Mouse (Mus musculus) liver, adult 2 months (tissue): ENCODE results near the gene A230072I06Rik. TPM values are rescaled to one million over a fixed set of nuclear protein-coding genes. Genes with fewer than 3 reads are reported as not detected.

Experiments
- DNase-seq: peaks from one replicate; pipeline ENCODE4 v3.0.0-alpha.2; 2011; ENCODE audit warnings: low read depth, low spot score; ENCODE audit errors: extremely low read depth
- H3K27ac ChIP-seq: fragments of 200-500 bp; replicated peaks from 2 replicates; pipeline ENCODE4 v1.5.1; 2012; ENCODE audit warnings: low read depth, mild to moderate bottlenecking, control low read depth, inconsistent platforms, low read length; ENCODE audit not compliant: insufficient read depth
- H3K27me3 ChIP-seq: fragments of 200-500 bp; 2 replicates; pipeline ENCODE4 v1.6.1; 2012; ENCODE audit warnings: mild to moderate bottlenecking, moderate library complexity, low read length, inconsistent platforms; ENCODE audit not compliant: control insufficient read depth, insufficient read depth
- H3K36me3 ChIP-seq: fragments of 200-500 bp; 2 replicates; pipeline ENCODE4 v1.6.1; 2012; ENCODE audit warnings: low read length, inconsistent platforms; ENCODE audit not compliant: control insufficient read depth, insufficient read depth
- H3K4me1 ChIP-seq: fragments of 200-500 bp; 2 replicates; pipeline ENCODE4 v1.6.1; 2011; ENCODE audit warnings: low read length; ENCODE audit not compliant: control insufficient read depth, insufficient read depth
- H3K4me3 ChIP-seq: fragments of 200-500 bp; 2 replicates; pipeline ENCODE4 v1.5.1; 2011; ENCODE audit warnings: low read depth, mild to moderate bottlenecking, control low read depth, low read length, moderate library complexity; ENCODE audit not compliant: insufficient read depth
- H3K79me2 ChIP-seq: fragments of 200-500 bp; 2 replicates; pipeline ENCODE4 v1.6.1; 2012; ENCODE audit warnings: inconsistent platforms, mild to moderate bottlenecking, low read length, moderate library complexity; ENCODE audit not compliant: control insufficient read depth, insufficient read depth
- H3K9ac ChIP-seq: fragments of 200-500 bp; 2 replicates; pipeline ENCODE4 v1.6.1; 2012; ENCODE audit warnings: low read depth, mild to moderate bottlenecking, control low read depth, inconsistent platforms, low read length
- CTCF ChIP-seq: fragments of 200-500 bp; IDR thresholded peaks from 2 replicates; pipeline ENCODE4 v1.5.1; 2011; ENCODE audit warnings: low read depth, low read length, control low read depth
- POLR2A ChIP-seq: fragments of 200-500 bp; IDR thresholded peaks from 2 replicates; pipeline ENCODE4 v1.6.1; 2011; ENCODE audit warnings: low read length, control low read depth; ENCODE audit not compliant: insufficient read depth; ENCODE audit errors: extremely low read depth
- WGBS: fragments of 180-500 bp; shearing (Covaris S2); methylation state at CpG from one replicate; pipeline ENCODE4 v1.1.7; 2018; 5-methylcytosine and 5-hydroxymethylcytosine counted together
- polyA plus RNA-seq: library from polyadenylated mRNA; depleted of rRNA; stranded (reverse); fragments of >200 nt; gene quantifications from 2 replicates; pipeline ENCODE4 v1.2.3, GENCODE M21; 2012
- total RNA-seq: library from RNA; depleted of rRNA; stranded (reverse); fragments of >200 nt; gene quantifications from 2 replicates; pipeline ENCODE4 v1.2.3, GENCODE M21; 2014

The A230072I06Rik gene
- total and polyA plus RNA-seq, 2 experiments, result not detected

DNA sequence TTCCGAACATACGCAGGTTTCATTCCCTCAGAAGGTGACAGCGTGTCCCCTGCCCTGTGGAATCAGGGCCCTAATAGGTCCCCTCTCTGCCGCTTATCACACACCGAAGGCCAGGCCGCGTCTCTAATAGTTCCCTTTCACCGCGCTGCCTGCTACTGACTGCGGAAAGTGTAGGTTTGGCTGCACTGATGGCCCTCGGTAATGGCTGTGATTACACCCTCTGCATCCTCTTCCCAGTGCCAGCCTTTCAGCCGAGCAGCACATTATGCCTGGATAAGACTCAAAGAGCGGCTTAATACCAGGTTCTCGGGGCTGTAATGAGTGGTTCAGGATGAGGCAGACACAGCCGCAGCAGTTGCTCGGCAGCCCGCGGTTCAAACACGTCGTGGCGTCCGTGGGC is 3.5 kb downstream of the A230072I06Rik start:
- no peaks in the 10 kb centered on the region for H3K79me2 ChIP-seq
- 80% methylated on average over 22 of the region's 22 CpGs for WGBS
- no peaks in the 10 kb centered on the region for H3K4me1 ChIP-seq
- no peak overlapping the region for H3K27ac ChIP-seq
- H3K4me3 ChIP-seq, result no peak overlapping the region
- H3K9ac ChIP-seq, result no peak overlapping the region
- H3K27me3 ChIP-seq, result no peaks in the 10 kb centered on the region; the same call in 1 of the 2 replicates
- DNase-seq, result no peak
- TF ChIP-seq CTCF (no peak), POLR2A (no peak)
- no peaks in the 10 kb centered on the region for H3K36me3 ChIP-seq

DNA sequence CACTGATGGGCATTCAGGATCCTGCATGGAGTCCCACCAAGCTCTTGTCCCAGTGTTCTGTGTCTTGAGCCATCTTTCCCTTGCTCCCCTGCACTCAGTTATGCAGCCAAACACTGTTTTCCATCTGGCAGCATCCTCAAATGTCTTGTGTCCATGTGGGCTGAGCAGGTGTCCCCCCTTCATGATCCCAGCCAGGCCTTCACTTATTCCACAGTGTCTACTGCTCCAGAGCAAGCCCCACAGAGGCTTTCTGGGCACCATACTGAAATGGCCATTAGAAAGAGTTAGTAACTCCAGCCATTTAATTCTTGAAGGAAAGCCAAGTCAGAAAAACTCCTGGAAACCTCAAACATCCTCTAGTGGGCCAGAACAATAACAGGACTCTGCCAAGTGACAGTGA is 11.9 kb downstream of the A230072I06Rik start:
- no peaks in the 10 kb centered on the region for H3K36me3 ChIP-seq
- no peak overlapping the region for H3K4me3 ChIP-seq
- H3K79me2 ChIP-seq, result no peaks in the 10 kb centered on the region
- no peak for TF ChIP-seq POLR2A
- no peak for TF ChIP-seq CTCF
- H3K27ac ChIP-seq, result no peak overlapping the region
- no peaks in the 10 kb centered on the region for H3K27me3 ChIP-seq
- DNase-seq, result no peak
- no peaks in the 10 kb centered on the region for H3K4me1 ChIP-seq
- no peak overlapping the region for H3K9ac ChIP-seq

DNA sequence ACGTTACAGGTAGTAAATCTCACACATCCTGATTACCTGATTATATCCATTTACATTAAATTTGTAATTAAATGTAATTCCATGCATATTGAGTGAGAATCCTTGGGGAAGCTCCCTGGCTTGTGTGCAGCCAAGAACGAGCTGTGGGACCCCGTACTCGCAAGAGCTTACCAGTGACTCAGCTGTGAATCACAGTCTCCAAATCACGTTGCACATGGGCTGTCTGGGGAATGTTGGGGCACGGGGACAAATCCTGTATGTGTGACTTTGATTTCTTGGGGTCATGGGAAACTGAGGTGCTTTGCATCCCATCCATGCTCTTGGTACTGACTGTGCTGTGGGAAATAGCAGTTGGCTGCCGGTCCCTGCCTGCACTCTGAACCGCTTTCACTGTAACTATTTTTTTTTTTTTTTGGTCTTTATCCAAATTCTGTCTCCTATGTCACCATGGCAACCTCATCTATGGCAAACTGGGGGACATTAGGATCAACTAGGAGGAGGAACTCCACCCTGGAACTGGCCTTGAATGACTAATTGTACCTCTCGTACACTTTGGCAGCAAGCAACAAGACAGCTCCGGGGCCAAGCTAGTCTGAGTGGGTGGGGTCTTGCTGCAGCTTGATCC is 19.8 kb downstream of the A230072I06Rik start:
- Histone ChIP-seq H3K27me3 (no peaks in the 10 kb centered on the region), H3K4me3 (no peak overlapping the region), H3K36me3 (no peaks in the 10 kb centered on the region), H3K4me1 (no peaks in the 10 kb centered on the region), H3K79me2 (no peaks in the 10 kb centered on the region), H3K9ac (no peak overlapping the region), H3K27ac (no peak overlapping the region)
- DNase-seq, result no peak
- TF ChIP-seq POLR2A, result no peak
- TF ChIP-seq CTCF, result no peak
- WGBS, result 76% methylated on average over 10 of the region's 10 CpGs

DNA sequence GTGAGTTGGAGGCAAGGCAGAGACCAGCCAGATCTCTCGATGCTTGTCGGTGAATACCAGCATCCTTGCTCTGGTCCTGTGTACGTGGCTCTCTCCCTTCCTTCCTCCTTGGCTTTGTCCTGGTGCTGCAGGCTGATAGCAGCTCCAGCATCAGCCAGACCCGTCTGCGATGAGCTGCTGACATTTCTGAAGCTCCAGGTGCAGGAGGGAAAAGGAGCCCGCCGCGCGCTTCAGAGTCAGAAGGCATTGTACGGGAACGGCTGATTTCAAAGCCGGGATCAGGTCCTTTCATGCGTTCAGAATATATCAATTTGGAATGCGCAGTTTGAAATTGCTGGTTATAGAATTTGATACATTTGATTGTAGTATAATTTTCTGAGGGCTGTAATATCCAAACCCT is 23.4 kb downstream of the A230072I06Rik start:
- no peak overlapping the region for H3K27ac ChIP-seq
- no peaks in the 10 kb centered on the region for H3K36me3 ChIP-seq
- no peaks in the 10 kb centered on the region for H3K79me2 ChIP-seq
- no peak for DNase-seq
- 83% methylated on average over 14 of the region's 14 CpGs for WGBS
- no peaks in the 10 kb centered on the region for H3K4me1 ChIP-seq
- no peaks in the 10 kb centered on the region for H3K27me3 ChIP-seq
- no peak overlapping the region for H3K4me3 ChIP-seq
- H3K9ac ChIP-seq, result no peak overlapping the region
- TF ChIP-seq CTCF, result no peak
- TF ChIP-seq POLR2A, result no peak

DNA sequence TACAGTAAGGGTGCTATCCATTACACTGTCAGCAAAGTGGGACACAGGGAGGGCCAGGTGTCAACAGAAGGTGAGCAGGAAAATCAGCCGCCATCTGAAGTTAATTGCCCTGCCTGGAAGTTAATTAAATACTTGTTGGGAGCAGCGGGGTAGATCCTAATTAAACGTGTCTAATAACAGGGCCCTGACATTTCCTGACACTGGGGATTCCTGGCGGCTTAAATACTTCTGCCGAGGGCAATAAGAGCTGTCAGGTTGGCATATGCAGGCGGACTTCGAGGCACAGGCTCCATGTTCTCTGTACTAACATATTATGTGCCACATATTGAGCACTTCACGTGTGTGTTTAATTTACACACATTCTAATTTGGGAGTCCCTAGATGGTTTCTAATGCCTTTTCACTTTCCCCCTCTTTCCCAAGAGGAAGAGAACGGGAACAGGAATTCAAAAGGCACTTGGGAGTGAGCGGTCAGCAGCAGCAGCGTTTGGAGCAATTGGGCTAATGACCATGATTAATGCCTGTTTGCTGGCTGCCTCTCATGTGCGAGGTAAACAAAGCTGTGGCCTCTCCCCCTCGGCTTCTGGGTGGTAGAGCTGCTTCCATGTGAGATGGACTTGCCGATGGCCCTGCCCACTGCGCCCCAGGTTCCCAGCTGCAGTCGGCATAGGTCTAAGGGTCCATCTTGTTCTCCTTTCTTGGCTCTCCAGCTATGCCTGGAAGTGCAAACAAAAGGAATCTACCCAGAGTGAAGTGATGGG is 34.5 kb downstream of the A230072I06Rik start:
- no peak for DNase-seq
- Histone ChIP-seq H3K27me3 (no peaks in the 10 kb centered on the region), H3K36me3 (no peaks in the 10 kb centered on the region), H3K4me1 (no peaks in the 10 kb centered on the region), H3K9ac (no peak overlapping the region), H3K4me3 (no peak overlapping the region), H3K79me2 (no peaks in the 10 kb centered on the region), H3K27ac (no peak overlapping the region)
- 61% methylated on average over 16 of the region's 16 CpGs for WGBS
- no peak for TF ChIP-seq CTCF
- TF ChIP-seq POLR2A, result no peak

DNA sequence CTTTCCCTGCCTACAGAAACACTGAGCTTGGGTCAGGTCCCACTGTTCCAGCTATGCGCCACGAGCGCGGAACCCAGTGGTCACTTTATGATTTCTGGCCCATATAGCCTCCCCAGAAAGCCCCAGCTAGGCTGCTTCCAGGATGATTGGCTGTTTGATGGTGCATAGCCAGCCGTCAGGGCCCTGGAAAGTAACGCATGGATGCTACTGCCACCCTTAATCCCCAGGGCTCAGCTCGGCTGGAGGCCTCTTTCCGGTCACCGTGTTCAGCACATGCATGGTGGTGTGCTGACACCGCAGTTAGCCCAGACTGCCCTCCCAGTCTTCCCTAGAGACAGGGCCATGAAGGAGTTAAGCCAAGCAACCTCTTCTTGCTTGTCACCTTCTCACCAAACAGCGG is 35.6 kb downstream of the A230072I06Rik start:
- H3K79me2 ChIP-seq, result no peaks in the 10 kb centered on the region
- no peak overlapping the region for H3K4me3 ChIP-seq
- H3K4me1 ChIP-seq, result no peaks in the 10 kb centered on the region
- no peak overlapping the region for H3K9ac ChIP-seq
- DNase-seq, result no peak
- TF ChIP-seq CTCF, result no peak
- TF ChIP-seq POLR2A, result no peak
- 57% methylated on average over 11 of the region's 11 CpGs for WGBS
- no peaks in the 10 kb centered on the region for H3K36me3 ChIP-seq
- no peak overlapping the region for H3K27ac ChIP-seq
- H3K27me3 ChIP-seq, result no peaks in the 10 kb centered on the region
